ENCODE assay signal across 19 mouse cellular contexts in genomic region chr2:167646411-167646810, GRCm38 (mm10). TPM values are rescaled to one million over a fixed set of nuclear protein-coding genes. Genes with fewer than 3 reads are reported as not detected.
DNase-seq lines count a peak whose midpoint lies in the region; ATAC-seq and TF ChIP-seq lines count a peak whose summit lies in the region.
"Had no signal": no experiment of that assay in that cellular context is flagged by ENCODE, and none has a peak within 500 bp of the region (broad histone marks: within the 10 kb centered on the region; RNA-seq: fewer than 3 reads in every experiment).

No protein-coding gene starts in this region.

- no peaks in the 10 kb centered on the region for H3K4me1 ChIP-seq in heart, adult 2 months (ENCODE audit: control insufficient read depth, insufficient read depth, low read length)
- H3K4me1 ChIP-seq in liver, postnatal 0 days (ENCODE audit: insufficient read depth), result peaks cover 14% of the 10 kb centered on the region
- peaks cover 11% of the 10 kb centered on the region; the same call in 1 of the 2 replicates for H3K4me1 ChIP-seq in E14TG2a.4 (replicated peaks; ENCODE audit: low read depth, low read length)
- H3K4me1 ChIP-seq: neural tube, embryonic 15.5 days had no signal

- no peak overlapping the region for H3K27ac ChIP-seq in heart, adult 2 months
- H3K27ac ChIP-seq in liver, postnatal 0 days (ENCODE audit: low read depth), result no peak overlapping the region
- H3K27ac ChIP-seq: liver, embryonic 13.5 days; neural tube, embryonic 15.5 days had no signal

- H3K9ac ChIP-seq in heart, adult 2 months (ENCODE audit: low read depth, low read length), result no peak overlapping the region
- H3K9ac ChIP-seq in liver, postnatal 0 days (replicated peaks), result no peak overlapping the region
- H3K9ac ChIP-seq: liver, embryonic 13.5 days; neural tube, embryonic 15.5 days had no signal

- H3K4me2 ChIP-seq in liver, postnatal 0 days (ENCODE audit: low read depth, low read length), result no peak overlapping the region
- H3K4me2 ChIP-seq: heart, embryonic 11.5 days; liver, embryonic 13.5 days; neural tube, embryonic 15.5 days had no signal

- 0 out of 2 replicates have a peak, but pooled peaks have one; percentile 13 for TF ChIP-seq CTCF in heart, adult 2 months (IDR thresholded peaks at IDR 0.05)
- TF ChIP-seq CTCF in liver, postnatal 0 days (IDR thresholded peaks at IDR 0.05; ENCODE audit: low read depth), result peak; percentile 38
- TF ChIP-seq CTCF in E14TG2a.4 (conservative IDR thresholded peaks at IDR 0.05; ENCODE audit: low read length), result peak; percentile 23; the same call in 1 of the 2 replicates

- 88% methylated on average over 4 of the region's 4 CpGs for WGBS in heart, adult 2 months
- WGBS in liver, postnatal 0 days (ENCODE audit: insufficient replicate concordance), result 91% methylated on average over 4 of the region's 4 CpGs

- no peak overlapping the region for H3K4me3 ChIP-seq in heart, adult 2 months
- no peak overlapping the region for H3K4me3 ChIP-seq in liver, postnatal 0 days (ENCODE audit: low read depth, low read length)
- no peak overlapping the region for H3K4me3 ChIP-seq in E14TG2a.4 (replicated peaks; ENCODE audit: low read length)
- H3K4me3 ChIP-seq: liver, embryonic 13.5 days; megakaryocyte, embryonic 14.5 days; neural tube, embryonic 15.5 days had no signal

- H3K79me2 ChIP-seq in heart, adult 2 months (replicated peaks; ENCODE audit: control insufficient read depth, insufficient read depth, low read length), result no peaks in the 10 kb centered on the region

- H3K27me3 ChIP-seq in heart, adult 2 months (ENCODE audit: control insufficient read depth, insufficient read depth, low read length), result no peaks in the 10 kb centered on the region
- no peaks in the 10 kb centered on the region for H3K27me3 ChIP-seq in liver, postnatal 0 days (ENCODE audit: insufficient read depth, low read length)
- no peaks in the 10 kb centered on the region for H3K27me3 ChIP-seq in E14TG2a.4 (ENCODE audit: insufficient read depth, low read length)
- H3K27me3 ChIP-seq: liver, embryonic 13.5 days; megakaryocyte, embryonic 14.5 days; neural tube, embryonic 15.5 days had no signal

- H3K9me3 ChIP-seq in liver, postnatal 0 days (ENCODE audit: low read length), result no peaks in the 10 kb centered on the region
- H3K9me3 ChIP-seq in E14TG2a.4 (ENCODE audit: low read length), result no peaks in the 10 kb centered on the region
- H3K9me3 ChIP-seq: G1E; liver, embryonic 13.5 days; megakaryocyte, embryonic 14.5 days; neural tube, embryonic 15.5 days had no signal

- TF ChIP-seq EP300 in heart, adult 2 months (IDR thresholded peaks at IDR 0.05; ENCODE audit: insufficient read depth, low read depth, low read length), result no peak
- no peak for TF ChIP-seq EP300 in liver, postnatal 0 days (IDR thresholded peaks at IDR 0.05; ENCODE audit: low read depth)

- no peak for TF ChIP-seq POLR2A in heart, adult 2 months (IDR thresholded peaks at IDR 0.05; ENCODE audit: insufficient read depth, low read depth, low read length)

- no peak for DNase-seq in heart, adult 2 months
- no peak for DNase-seq in heart, postnatal 25 days (ENCODE audit: low spot score)
- DNase-seq in liver, postnatal 0 days, result no peak
- no peak for DNase-seq in liver
- DNase-seq in urinary bladder, adult 18-20 months (ENCODE audit: low spot score in 2 of 2), result no peak
- no peak for DNase-seq in right cerebral cortex, postnatal 10 days (ENCODE audit: low spot score in 2 of 2)
- DNase-seq: cerebellum, adult 11 months; cerebellum, postnatal 36 days; gastrocnemius, postnatal 10 days; kidney, adult 18-20 months; liver, embryonic 13.5 days; thymus, postnatal 14 days had no signal

- ATAC-seq in liver, postnatal 0 days, result no peak
- peak; percentile 35; the same call in 1 of the 2 replicates for ATAC-seq in erythroid progenitor cell, adult 5-6 weeks (replicated peaks; ENCODE audit: low FRiP score, poor library complexity, severe bottlenecking)
- ATAC-seq: forebrain, embryonic 16.5 days had no signal

- H3K36me3 ChIP-seq in heart, adult 2 months (ENCODE audit: control insufficient read depth, insufficient read depth, low read length), result no peaks in the 10 kb centered on the region
- H3K36me3 ChIP-seq in liver, postnatal 0 days (replicated peaks; ENCODE audit: insufficient read depth, low read length), result peaks cover 2% of the 10 kb centered on the region
- H3K36me3 ChIP-seq in E14TG2a.4 (ENCODE audit: insufficient read depth, low read length), result peaks cover 74% of the 10 kb centered on the region

- intact Hi-C loops in heart, adult 2 months (cut with DNase I), result no loop called here
- intact Hi-C loops in heart, postnatal 25 days (cut with DNase I), result no loop called here

RNA-seq across cellular contexts. Expression of gene Ube2v1, which starts 14.5 kb away (rescaled TPM):
- total RNA-seq in heart, adult 2 months (2021), result 100 to 1,000 TPM; 118 to 121 TPM
- polyA plus RNA-seq in heart, adult 2 months (2012; rRNA removed), result 98.1 and 101 TPM in 2 replicates
- total RNA-seq in heart, postnatal 25 days (2021), result 100 to 1,000 TPM in 1 of 2 experiments, 10 to 100 TPM in 1; 99.3 to 105 TPM
- polyA plus RNA-seq in liver, postnatal 0 days (2015; fragmentation: Nextera tagmentation; extraction: Ambion mirVana), result 122 TPM in 2 replicates
- 186 and 189 TPM in 2 replicates for total RNA-seq in erythroid progenitor cell, adult 5-6 weeks (2015; ENCODE audit: low replicate concordance)
- total RNA-seq in erythroid progenitor cell, adult 5-6 weeks (2017; ENCODE audit: low replicate concordance), result 82.3 and 114 TPM in 2 replicates

RNA-seq across cellular contexts. Expression of gene Gm20431, which starts 14.9 kb away (rescaled TPM):
- 10 to 100 TPM; 15.6 to 21.0 TPM for total RNA-seq in heart, adult 2 months (2021)
- 9.7 and 16.5 TPM in 2 replicates for polyA plus RNA-seq in heart, adult 2 months (2012; rRNA removed)
- 10 to 100 TPM; 18.0 to 18.4 TPM for total RNA-seq in heart, postnatal 25 days (2021)
- polyA plus RNA-seq in liver, postnatal 0 days (2015; fragmentation: Nextera tagmentation; extraction: Ambion mirVana), result 1.7 and 2.4 TPM in 2 replicates
- not detected in 2 replicates for total RNA-seq in erythroid progenitor cell, adult 5-6 weeks (2015; ENCODE audit: low replicate concordance)
- not detected in 2 replicates for total RNA-seq in erythroid progenitor cell, adult 5-6 weeks (2017; ENCODE audit: low replicate concordance)
- polyA plus RNA-seq: G1E; liver, embryonic 13.5 days had no signal

RNA-seq across cellular contexts. Expression of gene Cebpb, which starts 42.3 kb away (rescaled TPM):
- total RNA-seq in heart, adult 2 months (2021), result 100 to 1,000 TPM in 1 of 2 experiments, 10 to 100 TPM in 1; 88.1 to 133 TPM
- 30.3 and 77.8 TPM in 2 replicates for polyA plus RNA-seq in heart, adult 2 months (2012; rRNA removed)
- total RNA-seq in heart, postnatal 25 days (2021), result 10 to 100 TPM; 58.0 to 84.2 TPM
- polyA plus RNA-seq in liver, postnatal 0 days (2015; fragmentation: Nextera tagmentation; extraction: Ambion mirVana), result 27.5 and 43.6 TPM in 2 replicates
- total RNA-seq in erythroid progenitor cell, adult 5-6 weeks (2015; ENCODE audit: low replicate concordance), result 6.3 and 6.5 TPM in 2 replicates
- total RNA-seq in erythroid progenitor cell, adult 5-6 weeks (2017; ENCODE audit: low replicate concordance), result 4.4 and 8.4 TPM in 2 replicates

RNA-seq across cellular contexts. Expression of gene Tmem189, which starts 43.2 kb away (rescaled TPM):
- 10 to 100 TPM; 23.0 to 26.4 TPM for total RNA-seq in heart, adult 2 months (2021)
- 53.2 and 58.4 TPM in 2 replicates for polyA plus RNA-seq in heart, adult 2 months (2012; rRNA removed)
- 10 to 100 TPM; 27.2 TPM for total RNA-seq in heart, postnatal 25 days (2021)
- polyA plus RNA-seq in liver, postnatal 0 days (2015; fragmentation: Nextera tagmentation; extraction: Ambion mirVana), result 9.8 and 10.1 TPM in 2 replicates
- 23.9 and 27.0 TPM in 2 replicates for total RNA-seq in erythroid progenitor cell, adult 5-6 weeks (2015; ENCODE audit: low replicate concordance)
- 16.9 and 19.5 TPM in 2 replicates for total RNA-seq in erythroid progenitor cell, adult 5-6 weeks (2017; ENCODE audit: low replicate concordance)

Comparison
In these comparisons a context has a peak if more than half of its experiments do, and no peak if none do; other contexts are left out.
1. RNA of gene Gm20431, which starts 14.9 kb away (total RNA-seq): 15.6 to 21.0 TPM in heart, adult 2 months and 18.0 to 18.4 TPM in heart, postnatal 25 days; not detected in erythroid progenitor cell, adult 5-6 weeks; every median in the first group is over 10 times any median in the second.
2. RNA of gene Cebpb, which starts 42.3 kb away (total RNA-seq): 88.1 to 133 TPM in heart, adult 2 months and 58.0 to 84.2 TPM in heart, postnatal 25 days; 4.4 to 8.4 TPM in erythroid progenitor cell, adult 5-6 weeks; every median in the first group is over 4 times any median in the second.
3. Peak in every context shown above with its lines, with median percentiles within 50 percentile points of each other: CTCF ChIP-seq.